Mouse (Mus musculus) naive thymus-derived CD4-positive, alpha-beta T cell, adult 2 months (primary cell): ENCODE measurements around the gene Commd1.

Experiments
- DNase-seq: peaks from one replicate; pipeline ENCODE4 v3.0.0-alpha.2; 2011; ENCODE audit warnings: low read depth

The Commd1 gene

DNA sequence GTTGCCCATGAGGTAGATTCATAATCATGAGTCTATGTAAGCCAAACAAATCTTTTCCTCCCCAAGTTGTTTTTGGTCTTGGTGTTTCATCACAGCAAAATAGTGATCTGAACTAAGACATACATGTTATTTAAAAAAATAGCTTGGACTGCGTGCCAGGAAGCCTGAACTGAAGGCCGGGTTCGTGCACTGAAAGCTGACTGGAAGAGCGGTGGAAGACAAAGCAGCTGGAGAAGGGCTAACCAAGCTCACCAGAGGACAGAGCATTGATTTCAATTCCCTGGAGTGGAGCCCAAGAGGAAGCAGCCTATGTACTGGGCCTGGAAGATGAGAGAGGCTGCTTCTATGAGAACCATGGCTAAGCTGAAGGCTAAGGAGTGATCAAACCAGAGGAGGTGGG lies 95.2 kb downstream of the Commd1 start:
- DNase-seq: no peak

DNA sequence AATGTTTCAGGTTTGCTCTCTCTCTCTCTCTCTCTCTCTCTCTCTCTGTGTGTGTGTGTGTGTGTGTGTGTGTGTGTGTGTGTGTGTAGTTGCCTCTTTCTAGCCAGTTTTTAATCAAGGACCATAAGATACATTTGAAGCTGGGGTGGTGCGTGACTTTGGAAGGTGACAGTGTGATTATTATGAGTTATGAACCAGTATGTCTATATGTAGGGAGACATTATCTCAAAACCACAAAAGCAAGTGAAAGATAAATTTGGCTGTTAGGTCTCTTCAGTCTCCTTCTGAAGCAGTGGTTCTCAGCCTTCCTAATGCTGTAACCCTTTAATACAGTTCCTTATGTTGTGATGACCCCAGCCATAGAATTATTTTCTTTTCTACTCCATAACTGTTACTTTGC lies 96.8 kb downstream of the Commd1 start:
- no peak for DNase-seq

DNA sequence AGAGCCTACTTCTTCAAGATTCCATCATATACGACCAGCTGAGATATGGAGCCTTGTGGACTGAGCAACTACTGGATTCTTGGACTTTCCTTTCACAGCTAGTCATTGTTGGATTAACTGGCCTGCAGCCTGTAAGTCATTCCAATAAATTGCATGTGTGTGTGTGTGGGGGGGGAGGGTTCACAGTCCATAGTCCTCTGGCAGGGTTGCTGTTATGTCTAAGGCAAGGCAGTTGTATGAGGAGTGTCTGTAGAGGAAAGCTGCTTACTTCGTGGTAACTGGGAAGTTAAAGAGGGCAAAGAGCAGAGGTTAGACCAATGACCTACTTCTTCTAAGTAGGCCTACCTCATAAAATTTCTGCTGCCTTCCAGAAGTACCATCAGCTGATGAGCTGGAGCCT lies 98.5 kb downstream of the Commd1 start:
- DNase-seq: no peak

DNA sequence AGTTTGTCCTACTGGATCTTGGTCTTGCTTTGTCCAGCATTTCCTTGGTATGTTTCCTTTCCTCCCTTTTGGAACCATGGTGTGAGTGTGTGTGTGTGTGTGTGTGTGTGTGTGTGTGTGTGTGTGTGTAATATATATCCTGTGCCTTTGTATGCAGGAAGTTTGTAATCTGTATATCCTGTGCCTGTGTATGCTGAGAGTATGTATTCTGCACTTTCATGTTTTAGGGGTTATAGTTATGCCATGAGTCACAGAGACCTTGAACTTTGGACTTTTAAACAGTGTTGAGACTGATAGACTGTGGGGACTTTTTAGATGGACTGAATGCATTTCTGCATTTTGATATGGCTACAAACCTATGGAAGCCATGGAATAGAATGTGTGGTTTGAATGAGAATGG lies 99.3 kb downstream of the Commd1 start:
- peak; percentile 33 for DNase-seq

DNA sequence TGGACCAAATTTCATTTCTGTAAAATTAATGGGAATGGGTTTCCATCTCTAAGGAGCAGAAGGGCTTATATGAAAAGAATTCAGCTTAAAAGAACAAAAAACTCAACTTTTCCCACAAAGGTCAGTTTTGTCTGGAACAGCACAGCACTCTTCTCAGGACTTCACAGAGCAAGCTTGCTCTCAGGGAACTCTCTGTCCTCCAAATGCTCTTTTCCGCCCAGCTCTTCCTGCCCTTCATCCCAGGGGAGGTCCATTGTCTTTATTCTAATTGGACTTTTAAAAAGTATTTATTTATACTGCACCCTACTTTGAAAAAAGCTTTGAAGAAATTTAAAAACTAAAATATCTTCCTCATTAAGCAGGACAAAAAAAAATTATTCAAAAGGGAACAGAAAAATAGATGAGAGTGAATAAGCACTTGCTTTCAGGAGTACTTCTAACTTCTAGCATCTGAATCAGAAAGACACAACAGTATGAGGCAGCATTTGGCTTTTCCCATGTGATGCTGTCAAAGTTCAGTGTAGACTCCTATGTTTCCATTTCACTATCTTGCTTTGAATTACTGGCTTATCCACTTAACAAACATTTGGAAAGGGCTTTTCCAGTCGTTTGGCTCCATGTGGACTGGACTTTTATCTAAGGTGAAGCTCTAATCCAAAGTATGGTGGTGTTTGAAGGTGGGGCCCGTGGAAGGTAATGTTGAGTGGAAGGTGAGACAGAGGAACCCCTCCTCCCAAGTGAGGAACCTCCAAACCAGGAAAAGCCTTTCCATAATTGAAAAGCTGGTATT lies 101.6 kb downstream of the Commd1 start:
- no peak for DNase-seq

DNA sequence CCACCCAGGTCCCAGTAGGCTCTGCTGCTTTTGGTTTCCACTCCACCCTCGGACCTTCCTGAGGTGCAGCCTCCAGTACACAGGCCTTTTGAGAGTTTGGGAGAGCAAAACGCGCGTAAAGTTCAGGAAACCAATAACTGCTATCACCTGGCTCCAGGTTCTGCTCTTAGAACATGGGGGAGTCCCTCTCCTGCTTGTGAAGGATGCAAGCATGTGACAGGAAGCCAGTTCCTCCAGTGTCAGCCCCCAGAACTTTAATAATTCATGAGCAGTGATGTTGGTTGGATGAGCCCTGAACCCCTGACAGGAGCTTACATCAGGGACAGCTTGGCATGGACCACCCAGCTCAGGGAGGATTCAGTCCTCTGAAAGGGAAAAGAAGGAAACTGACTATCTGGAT lies 102.5 kb downstream of the Commd1 start:
- no peak for DNase-seq

DNA sequence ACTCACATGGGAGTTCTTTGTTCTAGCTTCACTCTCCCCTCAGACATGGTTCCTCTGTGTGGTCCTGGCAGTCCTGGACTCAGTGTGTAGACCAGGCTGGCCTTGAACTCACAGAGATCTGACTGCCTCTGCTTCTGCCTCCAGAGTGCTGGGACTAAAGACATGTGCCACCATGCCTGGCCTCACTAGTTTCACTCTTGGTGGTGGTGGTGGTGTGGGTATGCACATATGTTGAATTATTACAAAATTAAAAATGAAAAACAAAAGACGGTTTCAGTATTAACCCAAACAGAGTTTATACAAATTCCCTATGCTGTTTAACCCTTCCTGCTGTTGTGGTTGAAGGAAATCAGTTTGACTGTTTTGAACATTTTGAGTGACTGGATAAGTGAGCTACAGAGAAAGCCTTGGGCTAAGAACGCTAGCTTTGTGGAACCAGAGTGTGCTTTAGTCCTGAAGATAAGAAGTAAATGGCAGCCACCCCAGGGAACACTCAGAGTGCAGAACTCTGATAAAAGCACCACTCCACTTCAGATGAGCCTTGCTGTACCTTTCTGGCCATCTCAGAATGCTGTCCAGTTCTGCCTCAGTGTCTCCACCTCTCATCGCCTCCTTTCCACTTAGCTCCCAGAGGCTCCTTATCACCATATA lies 105.4 kb downstream of the Commd1 start:
- no peak for DNase-seq

DNA sequence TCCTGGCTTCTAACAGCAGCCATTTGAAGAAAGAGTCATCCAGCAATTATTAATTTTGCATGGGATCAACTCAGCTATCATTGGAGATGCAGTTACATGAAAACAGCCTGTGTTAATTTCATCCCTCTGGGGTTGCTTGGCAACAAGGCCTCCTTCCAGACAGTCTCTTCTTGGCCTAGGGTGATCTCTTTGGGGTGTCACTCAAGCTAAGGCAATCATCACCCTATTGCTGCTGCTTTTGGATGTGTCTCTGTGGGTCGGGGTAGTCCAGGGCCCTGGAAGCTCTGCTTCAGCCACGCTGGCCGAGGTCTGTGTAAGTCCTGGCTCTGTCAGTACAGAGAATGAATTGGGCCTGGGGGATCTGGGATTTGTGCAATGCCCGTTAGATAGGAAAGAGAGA lies 106.9 kb downstream of the Commd1 start:
- DNase-seq: no peak

DNA sequence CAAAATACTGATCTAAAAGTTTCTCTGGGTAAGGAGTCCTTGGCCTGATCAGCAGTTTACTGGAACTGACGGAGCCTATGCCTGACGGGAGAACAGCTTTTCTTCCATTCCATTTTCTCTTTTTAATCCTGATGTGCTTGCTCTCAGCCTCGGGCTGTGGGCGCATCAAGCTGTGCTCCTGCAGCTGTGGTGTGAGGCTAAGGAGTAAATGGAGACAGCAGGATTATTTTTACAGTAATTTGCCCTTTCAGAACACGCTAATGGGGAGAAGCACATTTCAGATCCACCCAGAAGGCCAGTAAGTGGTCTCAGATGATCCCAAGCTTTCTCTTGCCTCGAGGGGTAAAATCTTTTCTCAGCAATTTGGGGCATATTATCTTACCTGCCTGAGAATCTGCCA lies 107.4 kb downstream of the Commd1 start:
- DNase-seq: no peak

DNA sequence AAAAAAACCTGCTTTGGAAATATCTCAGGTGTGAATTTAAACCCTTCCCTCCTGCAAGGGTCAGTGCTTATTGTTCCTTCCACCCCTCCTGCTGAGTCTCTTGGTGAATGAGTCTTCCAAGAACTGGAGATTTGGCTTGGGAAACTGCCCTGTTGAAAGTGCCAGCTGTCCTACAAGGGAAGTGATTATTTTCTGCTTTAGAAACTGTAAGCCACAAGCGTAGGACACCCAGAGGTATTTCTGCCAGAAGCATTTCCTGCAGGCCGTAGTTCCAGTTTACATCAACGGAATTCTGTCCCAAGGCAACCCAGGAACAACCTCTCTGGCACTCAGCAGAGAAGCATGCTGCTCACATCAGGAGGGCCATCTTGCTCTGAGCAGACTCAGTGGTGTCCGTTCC lies 108.8 kb downstream of the Commd1 start:
- DNase-seq: no peak

DNA sequence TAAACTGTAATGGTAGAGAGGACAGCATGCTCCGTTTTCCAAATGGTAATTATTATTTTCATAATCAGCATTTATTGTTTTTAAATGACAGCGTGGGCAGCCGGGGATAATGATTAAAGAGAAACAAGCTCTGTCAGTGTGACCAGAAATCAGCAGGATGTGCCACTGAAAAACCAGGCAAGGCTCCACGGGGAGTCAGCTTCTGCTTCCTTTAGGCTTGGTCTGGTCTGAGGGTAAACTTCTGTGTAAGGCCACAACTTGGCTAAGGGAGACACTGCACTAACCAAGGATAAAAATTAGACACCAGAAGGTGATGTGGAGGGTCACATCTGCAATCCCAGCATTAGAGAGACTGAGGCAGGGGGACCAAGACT lies 109.9 kb downstream of the Commd1 start:
- DNase-seq: no peak

DNA sequence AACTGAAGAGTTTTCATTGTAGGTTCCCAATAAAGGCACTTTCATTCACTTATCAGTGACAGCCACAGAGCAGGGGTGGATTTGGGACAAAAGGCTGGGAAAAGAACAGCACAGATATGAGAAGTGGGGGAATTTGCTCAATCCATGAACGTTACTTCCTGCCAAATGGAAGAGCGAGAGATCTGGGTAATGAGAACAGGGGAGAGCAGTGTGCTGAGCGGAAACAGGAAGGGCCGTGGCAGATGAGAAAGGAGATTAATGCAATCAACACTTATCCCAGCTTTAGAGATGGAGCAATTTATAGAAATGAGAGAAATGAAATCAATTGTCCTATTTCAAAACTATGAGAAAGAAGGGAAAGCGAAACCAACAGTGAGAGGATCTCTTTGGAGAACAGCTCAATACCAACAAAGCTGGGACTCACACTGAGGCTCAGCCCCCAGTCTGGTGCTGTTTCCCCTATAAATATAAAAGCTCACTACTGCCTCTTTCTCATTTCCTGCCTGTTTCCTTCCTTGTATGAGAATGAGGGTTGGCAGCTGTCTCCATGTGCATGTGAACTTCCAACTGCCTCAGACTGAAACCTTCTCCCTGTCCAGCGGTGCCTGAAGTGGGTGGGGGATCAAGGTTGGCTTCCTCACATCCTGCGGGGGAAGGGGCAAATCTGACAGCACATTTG lies 110.4 kb downstream of the Commd1 start:
- peak; percentile 62 for DNase-seq

DNA sequence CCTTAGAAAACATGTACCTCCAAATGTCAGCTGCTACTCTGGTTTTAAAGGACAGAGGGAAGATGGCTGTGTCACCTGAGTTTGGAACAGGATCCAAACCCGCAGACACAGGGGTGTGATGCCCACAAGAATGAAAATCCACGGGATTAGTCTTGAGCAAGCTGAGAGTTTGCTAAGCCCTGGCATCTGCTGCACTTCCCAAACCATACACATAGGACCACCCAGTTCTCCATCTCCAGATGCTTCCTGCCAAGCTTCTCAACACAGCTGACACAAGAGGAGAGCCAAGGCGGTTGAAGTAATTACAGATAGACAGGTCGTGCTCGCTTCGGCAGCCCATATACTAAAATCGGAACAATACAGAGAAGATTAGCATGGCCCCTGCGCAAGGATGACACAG lies 113.6 kb downstream of the Commd1 start:
- no peak for DNase-seq

DNA sequence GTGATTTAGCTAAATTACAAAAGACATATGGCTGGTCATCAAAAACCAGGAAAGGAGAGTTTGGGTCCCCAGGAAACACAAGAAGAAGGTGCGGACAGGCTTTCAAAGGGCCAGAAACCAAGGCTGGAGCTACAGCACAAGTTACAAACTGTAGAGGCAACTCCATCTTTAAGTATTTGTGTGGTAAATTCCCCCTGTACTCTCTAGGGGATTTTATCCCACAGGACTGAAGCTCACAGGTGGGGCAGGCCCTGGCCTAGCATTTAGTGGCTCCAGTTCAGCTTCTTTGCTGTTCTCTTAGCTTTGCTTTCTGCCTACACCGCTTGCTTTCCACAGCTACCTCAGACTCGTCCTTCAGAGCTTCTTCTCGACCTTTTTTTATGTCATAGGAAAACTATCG lies 114.5 kb downstream of the Commd1 start:
- no peak for DNase-seq

DNA sequence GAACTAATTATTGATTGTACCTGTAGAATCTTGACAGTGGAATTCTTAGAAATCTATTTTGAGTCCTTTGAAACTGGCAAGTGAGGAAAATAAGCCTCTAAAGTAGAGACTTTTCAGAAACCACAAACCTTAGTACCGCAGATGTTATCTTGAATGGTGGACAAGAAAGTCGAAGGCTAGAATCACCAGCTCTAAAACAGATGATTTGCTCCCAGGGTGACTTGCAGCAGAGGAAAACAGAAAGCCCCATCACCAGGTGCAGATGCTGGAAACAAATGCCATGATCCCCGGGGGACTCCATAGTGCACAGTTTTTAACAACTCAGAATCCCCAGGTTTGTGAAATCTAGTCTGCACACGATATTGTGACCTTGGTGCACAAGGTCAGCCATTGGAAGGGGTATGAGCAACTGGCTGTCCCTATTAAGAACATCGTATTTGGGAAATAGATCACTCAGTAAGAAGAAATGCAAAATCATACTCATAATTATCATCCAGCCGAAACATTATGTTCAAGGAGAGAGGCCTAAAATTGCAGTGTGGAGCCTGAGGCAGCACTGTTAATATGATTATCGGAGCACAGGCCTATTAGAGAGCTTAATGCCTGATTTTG lies 116.4 kb downstream of the Commd1 start:
- DNase-seq: peak; percentile 23

DNA sequence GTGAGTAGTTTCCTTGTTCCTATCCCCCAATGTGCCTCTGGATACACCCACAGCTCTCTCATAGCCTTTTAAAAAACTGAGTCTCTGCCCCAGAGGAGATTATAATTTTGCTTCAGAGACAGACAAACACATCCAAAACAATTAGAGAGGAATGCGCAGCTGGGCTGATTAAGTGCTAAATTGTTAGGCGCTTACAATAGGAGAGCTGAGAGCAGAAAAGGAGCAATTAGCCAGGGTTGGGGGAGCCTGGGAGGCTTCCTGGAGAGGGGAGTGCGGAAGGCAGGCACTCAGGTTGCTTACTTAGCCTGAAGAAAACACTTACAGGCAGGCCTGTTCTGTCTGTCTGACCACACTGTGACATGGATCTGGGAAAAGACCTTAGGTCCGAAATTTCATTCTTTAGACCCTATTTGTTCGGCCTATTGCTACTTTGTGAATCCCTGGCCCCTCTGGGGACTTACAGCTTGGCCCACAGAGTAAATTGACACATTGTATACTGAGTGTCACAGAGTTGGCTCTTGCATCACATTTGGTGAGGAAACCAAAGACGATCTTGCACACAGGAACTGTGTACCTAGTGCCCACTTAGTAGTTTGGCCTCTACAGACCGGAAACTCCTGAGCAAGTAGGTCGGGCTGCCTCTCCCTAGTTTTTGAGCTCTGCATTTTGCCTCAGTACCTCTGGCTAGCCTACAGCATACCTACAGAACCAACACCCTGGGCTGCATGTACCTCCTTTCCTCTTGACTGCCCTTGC lies 117.7 kb downstream of the Commd1 start:
- no peak for DNase-seq

DNA sequence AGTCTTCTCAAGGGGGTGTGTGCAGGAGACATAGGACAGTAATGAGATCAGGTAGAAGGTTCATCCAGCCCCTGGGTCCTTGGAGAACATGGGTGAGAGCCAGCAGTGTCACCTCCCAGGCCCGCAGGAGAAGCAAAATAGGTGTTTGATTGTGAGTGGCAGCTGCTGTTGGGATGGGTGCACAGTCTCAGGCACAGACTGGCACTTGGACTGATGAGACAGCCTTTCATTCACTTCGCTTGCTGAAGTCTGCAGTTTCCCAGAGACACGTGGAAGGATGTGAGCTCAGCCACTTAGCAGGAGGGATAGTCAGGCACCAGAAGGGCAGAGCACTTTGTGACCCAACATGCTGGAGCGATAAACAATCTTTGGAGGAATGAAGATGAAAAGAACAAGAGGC lies 118.6 kb downstream of the Commd1 start:
- no peak for DNase-seq

DNA sequence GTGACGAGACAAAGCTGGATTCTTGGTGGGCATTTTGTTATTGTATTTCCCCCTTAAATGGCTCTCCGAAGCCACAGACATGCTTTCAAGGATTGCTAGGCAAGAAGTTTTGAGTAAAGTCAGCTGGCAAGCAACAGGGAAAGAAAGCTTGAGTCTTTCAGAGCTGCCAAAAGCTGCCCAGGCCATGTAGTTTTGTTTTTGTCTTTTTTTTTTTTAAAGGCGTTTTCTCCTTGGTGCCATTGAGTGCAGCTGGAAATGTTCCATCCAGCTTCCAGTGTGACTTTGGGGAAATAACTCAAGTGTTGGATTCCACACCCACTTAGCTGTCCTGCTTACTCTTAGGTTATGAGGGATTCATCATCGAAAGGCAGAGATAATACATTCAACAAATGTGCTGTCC lies 120.9 kb downstream of the Commd1 start:
- no peak for DNase-seq

DNA sequence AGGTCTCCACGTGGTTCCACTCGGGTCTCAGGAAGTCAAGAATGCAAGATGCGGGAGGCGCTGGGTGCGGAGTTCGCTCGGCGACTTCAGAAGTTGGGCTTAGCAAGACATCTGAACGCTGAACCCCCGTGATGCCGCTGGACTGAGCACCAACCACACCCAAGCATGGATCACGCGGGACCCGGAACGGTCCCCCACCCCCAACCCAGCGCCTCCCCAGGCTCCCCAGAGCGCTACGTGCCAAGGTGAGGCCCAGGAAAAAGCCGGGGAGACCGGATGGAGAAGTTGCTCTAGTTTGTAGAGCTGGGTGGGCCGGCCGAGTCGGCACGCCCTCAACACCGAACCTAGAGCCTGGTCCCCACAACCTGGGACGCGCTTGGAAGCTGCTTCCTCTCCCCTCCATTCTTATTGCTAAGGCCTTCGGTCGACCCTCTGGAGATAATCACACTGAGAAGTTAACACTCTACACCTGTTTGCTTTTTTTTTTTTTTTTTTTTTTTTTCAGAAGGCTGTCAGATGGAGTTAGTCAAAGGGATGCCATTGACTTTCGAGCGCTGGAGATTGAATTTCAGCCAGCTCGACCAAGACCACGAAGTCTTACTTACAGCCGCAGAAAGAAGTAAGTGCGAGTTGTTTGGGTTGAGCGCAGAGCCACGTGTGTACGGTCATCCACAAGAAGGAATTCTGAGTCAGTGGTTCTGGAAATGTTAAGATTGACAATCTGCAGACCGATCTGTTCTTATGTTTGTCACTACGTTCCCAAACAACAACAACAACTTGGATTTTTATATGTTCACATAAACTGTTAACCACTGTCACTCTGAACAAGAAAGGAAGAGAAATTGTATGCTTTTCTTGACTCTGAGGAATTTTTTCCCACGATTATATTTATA lies 121.6 kb downstream of the Commd1 start, which contains the start of gene B3gnt2:
Gene B3gnt2 (minus strand): TSS at position 627 of the 893 bp plus-strand sequence.
- no peak for DNase-seq

DNA sequence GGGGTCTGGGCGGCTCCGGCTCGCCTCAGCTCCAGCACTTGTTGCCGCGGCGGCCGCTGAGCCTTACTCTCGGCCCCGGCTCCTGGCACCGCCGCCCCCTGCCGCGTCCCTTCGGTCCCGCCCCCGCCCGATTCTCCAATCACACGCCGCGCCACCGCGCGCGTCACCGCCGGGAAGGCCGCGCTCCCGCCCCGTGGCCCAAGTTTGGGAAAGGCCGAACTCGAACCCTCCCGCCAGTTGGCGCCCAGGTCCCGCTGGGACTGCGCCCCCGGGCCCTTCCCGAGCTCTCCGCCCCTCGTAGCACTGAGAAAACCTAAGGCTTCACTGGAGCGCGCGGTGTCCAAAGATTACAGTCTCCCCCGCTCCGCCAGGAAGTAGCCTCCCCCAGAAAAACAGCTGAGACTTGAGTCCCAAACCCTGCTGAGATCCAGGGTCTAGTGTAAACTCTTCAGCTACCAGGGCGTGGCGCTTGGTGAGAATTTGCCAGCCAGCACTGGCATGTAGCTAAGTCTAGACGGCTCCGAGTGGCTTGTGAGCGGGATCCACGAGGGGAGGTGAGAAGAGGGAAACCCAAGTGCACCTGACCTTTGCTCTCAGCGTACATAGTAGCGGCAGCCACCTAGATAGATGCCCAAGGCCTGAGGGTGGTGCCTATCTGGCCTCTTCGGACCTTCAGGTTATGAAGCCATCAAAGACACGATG lies 122.4 kb downstream of the Commd1 start:
- DNase-seq: peak; percentile 88

DNA sequence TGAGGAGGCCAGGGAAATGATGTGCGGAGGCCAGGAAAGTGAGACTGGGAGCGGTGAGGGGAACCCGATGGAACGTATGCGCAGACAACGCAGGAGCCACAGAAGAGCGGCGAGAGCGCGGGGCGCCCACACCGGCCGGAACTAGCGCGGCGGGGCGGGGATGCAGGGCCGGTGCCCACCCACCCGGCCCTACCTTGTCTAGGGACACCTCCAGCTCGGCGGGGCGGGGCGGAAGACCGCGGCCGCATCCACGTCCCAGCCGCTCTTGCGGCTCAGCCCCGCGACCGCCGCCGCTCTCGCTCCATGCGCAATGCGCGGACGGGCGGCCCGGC lies 122.9 kb downstream of the Commd1 start:
- no peak for DNase-seq
